Comparison of ENCODE assay signal across 8 mouse cellular contexts in genomic region chrX:56374431-56375128, GRCm38 (mm10). TPM values are rescaled to one million over a fixed set of nuclear protein-coding genes. Genes with fewer than 3 reads are reported as not detected.
DNase-seq lines count a peak whose midpoint lies in the region; ATAC-seq and TF ChIP-seq lines count a peak whose summit lies in the region.
"Not testable (repeated sequence)": the region's sequence is repeated elsewhere in the genome, so short reads cannot be mapped to it uniquely, and the experiment has no call there.

TSS of gene Smim10l2a (plus strand) at chrX:56374586.

- H3K36me3 ChIP-seq in heart, embryonic 10.5 days; kidney, adult 2 months (ENCODE audit: control insufficient read depth, insufficient read depth, low read length): not testable (repeated sequence)

- TF ChIP-seq CTCF in kidney, adult 2 months (conservative IDR thresholded peaks at IDR 0.05; ENCODE audit: insufficient read depth, insufficient read length, low read depth, low read length), result not testable (repeated sequence)

- H3K9me3 ChIP-seq in heart, embryonic 10.5 days, result not testable (repeated sequence)

- 5% methylated on average over 53 of the region's 56 CpGs for WGBS in heart, embryonic 10.5 days
- 1% methylated on average over 35 of the region's 56 CpGs for WGBS in kidney, adult 2 months

- not testable (repeated sequence) for H3K27me3 ChIP-seq in heart, embryonic 10.5 days (ENCODE audit: insufficient read depth, poor library complexity, severe bottlenecking); kidney, adult 2 months (replicated peaks; ENCODE audit: control insufficient read depth, insufficient read depth, low read length)

- not testable (repeated sequence) for TF ChIP-seq POLR2A in kidney, adult 2 months (IDR thresholded peaks at IDR 0.05; ENCODE audit: low read depth, low read length)

- H3K4me1 ChIP-seq in heart, embryonic 10.5 days; kidney, adult 2 months (ENCODE audit: control insufficient read depth, insufficient read depth, low read length): not testable (repeated sequence)

- DNase-seq in adrenal gland, postnatal 14 days, result peak; percentile 64
- peak; percentile 51 for DNase-seq in embryo, embryonic 9.5 days (ENCODE audit: extremely low spot score)
- DNase-seq in heart, embryonic 10.5 days (ENCODE audit: low spot score), result peak; percentile 76
- peak; percentile 77 for DNase-seq in kidney, adult 2 months
- peak; percentile 35 for DNase-seq in left cerebral cortex, postnatal 4 days
- peak; percentile 48 for DNase-seq in right cerebral cortex, postnatal 25 days
- peak; percentile 77 for DNase-seq in yolk sac, embryonic 10.5 days (ENCODE audit: low spot score)

- H3K27ac ChIP-seq in heart, embryonic 10.5 days, result peak within 1 kb of the TSS; percentile 67; the same call in 1 of the 2 replicates
- H3K27ac ChIP-seq in kidney, adult 2 months (ENCODE audit: insufficient read depth, low read depth, low read length), result not testable (repeated sequence)

- ATAC-seq in megakaryocyte-erythroid progenitor cell, adult 5-6 weeks (replicated peaks; ENCODE audit: low FRiP score, low TSS enrichment, poor library complexity, severe bottlenecking), result peak; percentile 99

- peak within 1 kb of the TSS; percentile 61 for H3K4me3 ChIP-seq in heart, embryonic 10.5 days
- H3K4me3 ChIP-seq in kidney, adult 2 months (ENCODE audit: insufficient read depth, low read depth, low read length), result peak within 1 kb of the TSS; percentile 74

- intact Hi-C loops in left cerebral cortex, postnatal 4 days (cut with DNase I), result not testable (repeated sequence)

RNA-seq across cellular contexts. Expression of gene Smim10l2a, which starts in this region (rescaled TPM):
- 0.56 and 1.4 TPM in 2 replicates for total RNA-seq in adrenal gland, postnatal 14 days (2021)
- 4.5 and 6.9 TPM in 2 replicates for polyA plus RNA-seq in heart, embryonic 10.5 days (2016; fragmentation: Nextera tagmentation; extraction: Ambion mirVana)
- 1.0 and 1.8 TPM in 2 replicates for polyA plus RNA-seq in kidney, adult 2 months (2012; rRNA removed)
- 10 to 100 TPM; 35.4 to 37.0 TPM for total RNA-seq in left cerebral cortex, postnatal 4 days (2021)
- 0.45 TPM in 1 of 2 replicates, not detected in the other for total RNA-seq in megakaryocyte-erythroid progenitor cell, adult 5-6 weeks (2014; fragmentation: Nextera tagmentation)
- total RNA-seq in megakaryocyte-erythroid progenitor cell, adult 5-6 weeks (2017), result 1.0 and 1.2 TPM in 2 replicates

Comparison
In these comparisons a context has a peak if more than half of its experiments do, and no peak if none do; other contexts are left out.
1. RNA of gene Smim10l2a (total RNA-seq): 35.4 to 37.0 TPM in left cerebral cortex, postnatal 4 days; 0.45 to 1.2 TPM in megakaryocyte-erythroid progenitor cell, adult 5-6 weeks and 0.56 to 1.4 TPM in adrenal gland, postnatal 14 days; every median in the first group is over 10 times any median in the second.
2. Peak in every context shown above with its lines, with median percentiles within 50 percentile points of each other: DNase-seq.